Mouse (Mus musculus): ENCODE measurements at regions not wholly inside any gene's neighbourhood (a gene's known extent, or its start where the extent isn't known, plus 50 kb on each side); places are given as distances from the start of the nearest gene placed in this dataset.

- H3K4me1 ChIP-seq (ENCODE audit: control insufficient read depth, insufficient read depth, low read length) = peaks cover 5% of the 10 kb centered on the region
- WGBS = 88% methylated on average over 5 of the region's 5 CpGs
- H3K9me3 ChIP-seq (ENCODE audit: control insufficient read depth, low read length) = no peaks in the 10 kb centered on the region
- H3K4me3 ChIP-seq (ENCODE audit: low read length) = no peak overlapping the region
- H3K4me2 ChIP-seq (replicated peaks; ENCODE audit: low read depth, low read length) = no peak overlapping the region
- H3K9ac ChIP-seq (ENCODE audit: low read depth, low read length) = no peak overlapping the region; the same call in 1 of the 2 replicates
- no peak for ATAC-seq (ENCODE audit: low FRiP score, low TSS enrichment)
- no peaks in the 10 kb centered on the region for H3K27me3 ChIP-seq (ENCODE audit: control insufficient read depth, insufficient read depth, low read length)
- H3K36me3 ChIP-seq (ENCODE audit: control insufficient read depth, insufficient read depth, low read length) = no peaks in the 10 kb centered on the region
- no peak overlapping the region for H3K27ac ChIP-seq (ENCODE audit: low read depth, low read length)
These were observed 156.7 kb upstream of the Rreb1 start for GRCm38 (mm10) chr13:37621319-37622050.

GRCm38 (mm10) chr13:37622366-37623088 is 155.7 kb upstream of the Rreb1 start:
- H3K4me2 ChIP-seq (replicated peaks; ENCODE audit: low read depth, low read length) = no peak overlapping the region
- no peaks in the 10 kb centered on the region for H3K36me3 ChIP-seq (ENCODE audit: control insufficient read depth, insufficient read depth, low read length)
- H3K4me3 ChIP-seq (ENCODE audit: low read length) = no peak overlapping the region
- H3K4me1 ChIP-seq (ENCODE audit: control insufficient read depth, insufficient read depth, low read length) = peaks cover 5% of the 10 kb centered on the region
- no peaks in the 10 kb centered on the region for H3K27me3 ChIP-seq (ENCODE audit: control insufficient read depth, insufficient read depth, low read length)
- no peak overlapping the region for H3K27ac ChIP-seq (ENCODE audit: low read depth, low read length)
- ATAC-seq (ENCODE audit: low FRiP score, low TSS enrichment) = no peak
- no peaks in the 10 kb centered on the region for H3K9me3 ChIP-seq (ENCODE audit: control insufficient read depth, low read length)
- H3K9ac ChIP-seq (ENCODE audit: low read depth, low read length) = no peak overlapping the region
- 58% methylated on average over 6 of the region's 6 CpGs for WGBS

- H3K9me3 ChIP-seq (ENCODE audit: control insufficient read depth, low read length) = no peaks in the 10 kb centered on the region
- H3K27ac ChIP-seq (ENCODE audit: low read depth, low read length) = no peak overlapping the region
- WGBS = 87% methylated on average over 1 of the region's 1 CpGs
- H3K36me3 ChIP-seq (ENCODE audit: control insufficient read depth, insufficient read depth, low read length) = no peaks in the 10 kb centered on the region
- no peak overlapping the region for H3K4me3 ChIP-seq (ENCODE audit: low read length)
- no peaks in the 10 kb centered on the region for H3K27me3 ChIP-seq (ENCODE audit: control insufficient read depth, insufficient read depth, low read length)
- ATAC-seq (ENCODE audit: low FRiP score, low TSS enrichment) = no peak
- H3K9ac ChIP-seq (ENCODE audit: low read depth, low read length) = no peak overlapping the region
- peaks cover 3% of the 10 kb centered on the region for H3K4me1 ChIP-seq (ENCODE audit: control insufficient read depth, insufficient read depth, low read length)
- H3K4me2 ChIP-seq (replicated peaks; ENCODE audit: low read depth, low read length) = no peak overlapping the region
These were observed 153.5 kb upstream of the Rreb1 start for GRCm38 (mm10) chr13:37624741-37625140.

GRCm38 (mm10) chr13:37625532-37626235 is 152.5 kb upstream of the Rreb1 start:
- WGBS = 87% methylated on average over 13 of the region's 13 CpGs
- H3K9me3 ChIP-seq (ENCODE audit: control insufficient read depth, low read length) = no peaks in the 10 kb centered on the region

GRCm38 (mm10) chr13:37628391-37629270 is 149.6 kb upstream of the Rreb1 start:
- Histone ChIP-seq H3K36me3 (ENCODE audit: control insufficient read depth, insufficient read depth, low read length) (no peaks in the 10 kb centered on the region), H3K9ac (ENCODE audit: low read depth, low read length) (no peak overlapping the region), H3K4me2 (replicated peaks; ENCODE audit: low read depth, low read length) (no peak overlapping the region), H3K27ac (ENCODE audit: low read depth, low read length) (no peak overlapping the region), H3K27me3 (ENCODE audit: control insufficient read depth, insufficient read depth, low read length) (no peaks in the 10 kb centered on the region), H3K4me3 (ENCODE audit: low read length) (no peak overlapping the region), H3K9me3 (ENCODE audit: control insufficient read depth, low read length) (peaks cover 7% of the 10 kb centered on the region; the same call in 1 of the 2 replicates), H3K4me1 (ENCODE audit: control insufficient read depth, insufficient read depth, low read length) (no peaks in the 10 kb centered on the region)
- 63% methylated on average over 16 of the region's 16 CpGs for WGBS
- no peak for ATAC-seq (ENCODE audit: low FRiP score, low TSS enrichment)

More at GRCm38 (mm10) chr13:37625532-37626235, 152.5 kb upstream of the Rreb1 start:
- H3K4me1 ChIP-seq (ENCODE audit: control insufficient read depth, insufficient read depth, low read length) = no peaks in the 10 kb centered on the region
- H3K4me2 ChIP-seq (replicated peaks; ENCODE audit: low read depth, low read length) = no peak overlapping the region
- no peak overlapping the region for H3K27ac ChIP-seq (ENCODE audit: low read depth, low read length)
- no peak for ATAC-seq (ENCODE audit: low FRiP score, low TSS enrichment)
- no peak overlapping the region for H3K4me3 ChIP-seq (ENCODE audit: low read length)
- H3K27me3 ChIP-seq (ENCODE audit: control insufficient read depth, insufficient read depth, low read length) = no peaks in the 10 kb centered on the region
- H3K9ac ChIP-seq (ENCODE audit: low read depth, low read length) = no peak overlapping the region
- H3K36me3 ChIP-seq (ENCODE audit: control insufficient read depth, insufficient read depth, low read length) = no peaks in the 10 kb centered on the region

- H3K27ac ChIP-seq (ENCODE audit: low read depth, low read length) = no peak overlapping the region
- no peak overlapping the region for H3K9ac ChIP-seq (ENCODE audit: low read depth, low read length)
- no peaks in the 10 kb centered on the region for H3K27me3 ChIP-seq (ENCODE audit: control insufficient read depth, insufficient read depth, low read length)
- no peak overlapping the region for H3K4me3 ChIP-seq (ENCODE audit: low read length)
- 79% methylated on average over 6 of the region's 6 CpGs for WGBS
- ATAC-seq (ENCODE audit: low FRiP score, low TSS enrichment) = no peak
- no peaks in the 10 kb centered on the region for H3K36me3 ChIP-seq (ENCODE audit: control insufficient read depth, insufficient read depth, low read length)
- no peaks in the 10 kb centered on the region for H3K4me1 ChIP-seq (ENCODE audit: control insufficient read depth, insufficient read depth, low read length)
- H3K9me3 ChIP-seq (ENCODE audit: control insufficient read depth, low read length) = peaks cover 7% of the 10 kb centered on the region; the same call in 1 of the 2 replicates
- no peak overlapping the region for H3K4me2 ChIP-seq (replicated peaks; ENCODE audit: low read depth, low read length)
These were observed 148.8 kb upstream of the Rreb1 start for GRCm38 (mm10) chr13:37629271-37629899.

GRCm38 (mm10) chr13:37632835-37633440 is 145.3 kb upstream of the Rreb1 start:
- no peaks in the 10 kb centered on the region for H3K27me3 ChIP-seq (ENCODE audit: control insufficient read depth, insufficient read depth, low read length)
- H3K36me3 ChIP-seq (ENCODE audit: control insufficient read depth, insufficient read depth, low read length) = no peaks in the 10 kb centered on the region
- WGBS = 89% methylated on average over 5 of the region's 5 CpGs
- H3K9me3 ChIP-seq (ENCODE audit: control insufficient read depth, low read length) = peaks cover 7% of the 10 kb centered on the region; the same call in 1 of the 2 replicates
- H3K4me2 ChIP-seq (replicated peaks; ENCODE audit: low read depth, low read length) = no peak overlapping the region
- H3K27ac ChIP-seq (ENCODE audit: low read depth, low read length) = no peak overlapping the region
- no peak overlapping the region for H3K9ac ChIP-seq (ENCODE audit: low read depth, low read length)
- H3K4me1 ChIP-seq (ENCODE audit: control insufficient read depth, insufficient read depth, low read length) = peaks cover 3% of the 10 kb centered on the region; the same call in 1 of the 2 replicates
- no peak overlapping the region for H3K4me3 ChIP-seq (ENCODE audit: low read length)
- no peak for ATAC-seq (ENCODE audit: low FRiP score, low TSS enrichment)

- ATAC-seq (ENCODE audit: low FRiP score, low TSS enrichment) = no peak
- Histone ChIP-seq H3K27me3 (ENCODE audit: control insufficient read depth, insufficient read depth, low read length) (no peaks in the 10 kb centered on the region), H3K36me3 (ENCODE audit: control insufficient read depth, insufficient read depth, low read length) (no peaks in the 10 kb centered on the region), H3K4me3 (ENCODE audit: low read length) (no peak overlapping the region), H3K9me3 (ENCODE audit: control insufficient read depth, low read length) (peaks cover 7% of the 10 kb centered on the region; the same call in 1 of the 2 replicates), H3K4me1 (ENCODE audit: control insufficient read depth, insufficient read depth, low read length) (peaks cover 6% of the 10 kb centered on the region; the same call in 1 of the 2 replicates), H3K4me2 (replicated peaks; ENCODE audit: low read depth, low read length) (no peak overlapping the region), H3K9ac (ENCODE audit: low read depth, low read length) (no peak overlapping the region), H3K27ac (ENCODE audit: low read depth, low read length) (no peak overlapping the region)
- WGBS = 35% methylated on average over 4 of the region's 4 CpGs
These were observed 141.8 kb upstream of the Rreb1 start for GRCm38 (mm10) chr13:37636363-37636762.

Data from kidney, embryonic 14.5 days (tissue).